Comparison of ENCODE assay signal across 12 mouse cellular contexts in the genomic region with DNA sequence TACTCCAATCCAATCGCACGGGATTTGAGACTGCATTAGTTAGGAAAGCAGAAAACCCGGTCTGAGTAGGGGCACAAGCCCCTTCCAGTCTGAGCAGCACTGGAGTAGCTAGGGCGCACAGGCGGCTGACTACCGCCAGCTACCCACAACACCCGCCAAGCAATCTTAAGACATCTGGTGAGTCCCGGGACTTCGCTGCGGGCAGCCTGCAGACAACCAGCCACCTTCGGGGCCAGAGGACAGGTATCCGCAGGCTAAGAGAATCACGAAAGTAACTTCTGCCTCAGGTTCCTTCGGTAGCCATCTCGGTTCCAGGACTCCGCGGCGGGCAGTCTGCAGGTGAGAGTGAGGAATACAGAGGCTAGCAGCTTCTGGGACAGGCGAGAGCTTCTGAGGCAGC. TPM values are rescaled to one million over a fixed set of nuclear protein-coding genes. Genes with fewer than 3 reads are reported as not detected.
DNase-seq lines count a peak whose midpoint lies in the region; TF ChIP-seq lines count a peak whose summit lies in the region.
"Not testable (repeated sequence)": the region's sequence is repeated elsewhere in the genome, so short reads cannot be mapped to it uniquely, and the experiment has no call there.
"Had no signal": no experiment of that assay in that cellular context is flagged by ENCODE, and none has a peak within 500 bp of the region (broad histone marks: within the 10 kb centered on the region; RNA-seq: fewer than 3 reads in every experiment).

No protein-coding gene starts in this region.

- DNase-seq in ES-CJ7 (ENCODE audit: low read depth, low spot score) (peak; percentile 14), R1 (ENCODE audit: low read depth, low spot score) (peak; percentile 50), WW6 (ENCODE audit: low read depth, low spot score) (peak; percentile 20), ZHBTc4 (ENCODE audit: low read depth, low spot score) (peak; percentile 57)
- DNase-seq in heart, adult 11 months: peak; percentile 77

- H3K36me3 ChIP-seq in ES-Bruce4 (ENCODE audit: control insufficient read depth, insufficient read depth, low read length, poor library complexity, severe bottlenecking): not testable (repeated sequence)

- H3K4me1 ChIP-seq in ES-Bruce4 (ENCODE audit: control insufficient read depth, insufficient read depth, low read length): not testable (repeated sequence)

- TF ChIP-seq CTCF in ES-Bruce4 (IDR thresholded peaks at IDR 0.05; ENCODE audit: low read depth, low read length): not testable (repeated sequence)

- peak overlapping the region; percentile 70 for H3K9ac ChIP-seq in ES-Bruce4 (ENCODE audit: low read depth, poor library complexity, severe bottlenecking)

- H3K27me3 ChIP-seq in ES-Bruce4 (ENCODE audit: control insufficient read depth, insufficient read depth, low read length, poor library complexity, severe bottlenecking): not testable (repeated sequence)

- TF ChIP-seq EP300 in ES-Bruce4 (IDR thresholded peaks at IDR 0.05; ENCODE audit: insufficient read depth, low read depth, low read length): not testable (repeated sequence)

- not testable (repeated sequence) for H3K27ac ChIP-seq in ES-Bruce4 (ENCODE audit: insufficient read depth, low read length)

- TF ChIP-seq POLR2A in ES-Bruce4 (IDR thresholded peaks at IDR 0.05; ENCODE audit: insufficient read depth, low read length): not testable (repeated sequence)

- H3K4me3 ChIP-seq in ES-Bruce4 (ENCODE audit: low read depth, low read length): peak overlapping the region; percentile 59

- not testable (repeated sequence) for H3K9me3 ChIP-seq in ES-Bruce4 (replicated peaks; ENCODE audit: control insufficient read depth, insufficient read depth, low read length, poor library complexity, severe bottlenecking)

RNA-seq across cellular contexts. Expression of a gene that starts 59.0 kb away (rescaled TPM):
- not detected in 2 replicates for polyA plus RNA-seq in ES-Bruce4 (2011; ENCODE audit: insufficient read depth, insufficient read length, low read depth, missing spikeins)
- polyA plus RNA-seq: activated CD4-positive, CD25-positive, alpha-beta regulatory T cell, adult 4 months; adrenal gland, adult 2 months; C2C12; CD4-positive, CD25-positive, alpha-beta regulatory T cell, adult 4 months; G1E; Patski had no signal

Comparison
In these comparisons a context has a peak if more than half of its experiments do, and no peak if none do; other contexts are left out.
1. DNase-seq: peak in every context shown above with its lines; median percentile 77 in heart, adult 11 months; 57 in ZHBTc4; 50 in R1; 20 in WW6; 14 in ES-CJ7.